Mouse (Mus musculus) brain, embryonic 14.5 days (tissue): Measurements from ENCODE around the gene Bank1. TPM values are rescaled to one million over a fixed set of nuclear protein-coding genes. Genes with fewer than 3 reads are reported as not detected.

Experiments used
- DNase-seq: peaks from one replicate; pipeline ENCODE4 v3.0.0-alpha.2; 2011; ENCODE audit warnings: low read depth
- CTCF ChIP-seq: fragments of 200-500 bp; IDR thresholded peaks from 2 replicates; pipeline ENCODE4 v1.5.1; 2012; ENCODE audit warnings: inconsistent platforms, mild to moderate bottlenecking, moderate library complexity, borderline replicate concordance; ENCODE audit not compliant: insufficient read depth, insufficient read length; ENCODE audit errors: extremely low read depth
- POLR2A ChIP-seq: fragments of 200-500 bp; IDR thresholded peaks from 2 replicates; pipeline ENCODE4 v1.6.1; 2012; ENCODE audit warnings: mild to moderate bottlenecking, inconsistent platforms, borderline replicate concordance; ENCODE audit not compliant: poor library complexity, insufficient read depth, insufficient read length, severe bottlenecking; ENCODE audit errors: extremely low read depth
- polyA plus RNA-seq: library from polyadenylated mRNA; depleted of rRNA; stranded (reverse); fragments of >200 nt; gene quantifications from 2 replicates; pipeline ENCODE4 v1.2.3, GENCODE M21; 2012

Bank1 gene
- polyA plus RNA-seq, 1 experiment, result 0.16 TPM

- TF ChIP-seq POLR2A (no peak), CTCF (no peak)
- no peak for DNase-seq
Measured at GRCm38 (mm10) chr3:136100292-136100691, 225.6 kb downstream of the Bank1 start.

- TF ChIP-seq CTCF (no peak), POLR2A (no peak)
- no peak for DNase-seq
Measured at GRCm38 (mm10) chr3:136086948-136087660, 238.8 kb downstream of the Bank1 start.

- TF ChIP-seq POLR2A (no peak), CTCF (no peak)
- no peak for DNase-seq
Measured at GRCm38 (mm10) chr3:136086431-136086830, 239.4 kb downstream of the Bank1 start.

- DNase-seq, result no peak
- TF ChIP-seq CTCF (no peak), POLR2A (no peak)
Measured at GRCm38 (mm10) chr3:136085077-136085476, 240.8 kb downstream of the Bank1 start.

- no peak for DNase-seq
- no peak for TF ChIP-seq POLR2A
- TF ChIP-seq CTCF, result no peak
Measured at GRCm38 (mm10) chr3:136084066-136084465, 241.8 kb downstream of the Bank1 start.

- TF ChIP-seq CTCF, result no peak
- no peak for TF ChIP-seq POLR2A
- no peak for DNase-seq
Measured at GRCm38 (mm10) chr3:136081264-136081663, 244.6 kb downstream of the Bank1 start.

- peak; percentile 20 for DNase-seq
- TF ChIP-seq CTCF (no peak), POLR2A (no peak)
Measured at GRCm38 (mm10) chr3:136078535-136078934, 247.3 kb downstream of the Bank1 start.

- no peak for TF ChIP-seq CTCF
- no peak for DNase-seq
Measured at GRCm38 (mm10) chr3:136070394-136070793, 255.5 kb downstream of the Bank1 start.

- TF ChIP-seq CTCF (no peak), POLR2A (no peak)
- no peak for DNase-seq
Measured at GRCm38 (mm10) chr3:136061907-136062306, 264.0 kb downstream of the Bank1 start.

- no peak for DNase-seq
- TF ChIP-seq CTCF (no peak), POLR2A (no peak)
Measured at GRCm38 (mm10) chr3:136050635-136051034, 275.2 kb downstream of the Bank1 start.

- no peak for DNase-seq
- TF ChIP-seq CTCF, result no peak
- TF ChIP-seq POLR2A, result no peak
Measured at GRCm38 (mm10) chr3:136050215-136050614, 275.7 kb downstream of the Bank1 start.

GRCm38 (mm10) chr3:136048026-136048425, 277.8 kb downstream of the Bank1 start:
- DNase-seq, result no peak
- no peak for TF ChIP-seq POLR2A
- no peak for TF ChIP-seq CTCF
